Mouse (Mus musculus) myocyte (in vitro differentiated cells): ENCODE data around the gene Rnf19b.

Experiments used
- CEBPB ChIP-seq: IDR thresholded peaks from 2 replicates; pipeline ENCODE4 v1.6.1; 2011; ENCODE audit warnings: mild to moderate bottlenecking, moderate library complexity; ENCODE audit not compliant: poor library complexity, insufficient read depth, severe bottlenecking
- E2F4 ChIP-seq: IDR thresholded peaks from one replicate; pipeline ENCODE4 v1.6.1; 2011; ENCODE audit warnings: mild to moderate bottlenecking, control low read depth, moderate library complexity; ENCODE audit not compliant: insufficient read depth
- MAX ChIP-seq: IDR thresholded peaks from one replicate; pipeline ENCODE4 v1.6.1; 2011; ENCODE audit warnings: low read depth, mild to moderate bottlenecking, control low read depth
- MYOD1 ChIP-seq, 3 experiments: IDR thresholded peaks; one replicate each; pipeline ENCODE4 v1.6.1; 2011; ENCODE audit warnings: control low read depth in 2 of 3, low read depth in 2 of 3, mild to moderate bottlenecking in 2 of 3, moderate library complexity in 1 of 3; ENCODE audit not compliant: insufficient read length in 2 of 3, control insufficient read depth in 1 of 3
- MYOG ChIP-seq, 3 experiments: IDR thresholded peaks; one replicate each; pipeline ENCODE4 v1.6.1; 2011; ENCODE audit warnings: control low read depth in 2 of 3, low read depth in 2 of 3, mild to moderate bottlenecking in 2 of 3; ENCODE audit not compliant: insufficient read length in 2 of 3, control insufficient read depth in 1 of 3, insufficient read depth in 1 of 3
- POLR2A ChIP-seq: IDR thresholded peaks from one replicate; pipeline ENCODE4 v1.6.1; 2011; ENCODE audit warnings: low read depth, mild to moderate bottlenecking, control low read depth, moderate library complexity; ENCODE audit not compliant: insufficient read length
- POLR2AphosphoS2 ChIP-seq: IDR thresholded peaks from one replicate; pipeline ENCODE4 v1.6.1; 2011; ENCODE audit warnings: low read depth, control low read depth; ENCODE audit not compliant: insufficient read length
- REST ChIP-seq: IDR thresholded peaks from one replicate; pipeline ENCODE4 v1.6.1; 2011; ENCODE audit warnings: mild to moderate bottlenecking, control low read depth, moderate library complexity; ENCODE audit not compliant: insufficient read depth, insufficient read length
- SRF ChIP-seq: IDR thresholded peaks from one replicate; pipeline ENCODE4 v1.6.1; 2011; ENCODE audit warnings: low read depth; ENCODE audit not compliant: control insufficient read depth, insufficient read length
- TCF12 ChIP-seq: IDR thresholded peaks from one replicate; pipeline ENCODE4 v1.6.1; 2011; ENCODE audit warnings: mild to moderate bottlenecking, control low read depth; ENCODE audit not compliant: poor library complexity, insufficient read depth, severe bottlenecking
- TCF3 ChIP-seq: IDR thresholded peaks from one replicate; pipeline ENCODE4 v1.6.1; 2011; ENCODE audit warnings: low read depth, control low read depth; ENCODE audit not compliant: insufficient read length
- USF1 ChIP-seq: IDR thresholded peaks from one replicate; pipeline ENCODE4 v1.6.1; 2011; ENCODE audit warnings: low read depth, mild to moderate bottlenecking, control low read depth, moderate library complexity

GRCm38 (mm10) chr4:129023884-129024283 is 34.2 kb upstream of the Rnf19b start:
- TF ChIP-seq POLR2AphosphoS2 (no peak), MAX (no peak), POLR2A (no peak), SRF (no peak), REST (no peak), TCF12 (no peak), MYOD1 (IDR thresholded peaks at IDR 0.05; ENCODE audit: control insufficient read depth in 1 of 3, insufficient read length in 2 of 3, low read depth in 2 of 3) (no peak), MYOG (IDR thresholded peaks at IDR 0.05; ENCODE audit: control insufficient read depth in 1 of 3, insufficient read depth in 1 of 3, insufficient read length in 2 of 3, low read depth in 2 of 3) (no peak), USF1 (no peak), E2F4 (no peak), CEBPB (no peak), TCF3 (no peak)
